Mouse (Mus musculus) hindbrain, embryonic 15.5 days (tissue): ENCODE results near the gene Smad3. TPM values are rescaled to one million over a fixed set of nuclear protein-coding genes. Genes with fewer than 3 reads are reported as not detected.

ENCODE experiments used
- ATAC-seq: fragments of 200-750 bp; cut with Nextera tagmentation; 2 replicates; pipeline ENCODE4 v1.8.0; 2017; ENCODE audit warnings: low read depth, moderate number of reproducible peaks, moderate TSS enrichment; ENCODE audit not compliant: low FRiP score
- H3K27ac ChIP-seq: fragments of 300-500 bp; sonication (generic); replicated peaks from 2 replicates; pipeline ENCODE4 v1.5.1; 2015; ENCODE audit warnings: mild to moderate bottlenecking, inconsistent platforms
- H3K27me3 ChIP-seq: fragments of 300-500 bp; sonication (generic); 2 replicates; pipeline ENCODE4 v1.6.1; 2015; ENCODE audit warnings: control low read depth, inconsistent platforms
- H3K36me3 ChIP-seq: fragments of 300-500 bp; sonication (generic); 2 replicates; pipeline ENCODE4 v1.6.1; 2015; ENCODE audit warnings: control low read depth, inconsistent platforms
- H3K4me1 ChIP-seq: fragments of 300-500 bp; sonication (generic); replicated peaks from 2 replicates; pipeline ENCODE4 v1.6.1; 2015; ENCODE audit warnings: control low read depth, inconsistent platforms
- H3K4me2 ChIP-seq: fragments of 300-500 bp; sonication (generic); 2 replicates; pipeline ENCODE4 v1.6.1; 2015; ENCODE audit warnings: moderate library complexity, mild to moderate bottlenecking, inconsistent platforms
- H3K4me3 ChIP-seq: fragments of 300-500 bp; sonication (generic); 2 replicates; pipeline ENCODE4 v1.5.1; 2015; ENCODE audit warnings: mild to moderate bottlenecking, inconsistent platforms
- H3K9ac ChIP-seq: fragments of 300-500 bp; sonication (generic); 2 replicates; pipeline ENCODE4 v1.6.1; 2015; ENCODE audit warnings: inconsistent platforms
- H3K9me3 ChIP-seq: fragments of 300-500 bp; sonication (generic); 2 replicates; pipeline ENCODE4 v1.6.1; 2016; ENCODE audit warnings: control low read depth, inconsistent platforms
- WGBS: fragments of 180-500 bp; shearing (Covaris S2); methylation state at CpG from one replicate; pipeline ENCODE4 v1.1.7; 2015; 5-methylcytosine and 5-hydroxymethylcytosine counted together
- polyA plus RNA-seq: library from polyadenylated mRNA; unstranded; fragments of >200 nt; fragmentation: Nextera tagmentation; extraction: Ambion mirVana; gene quantifications from 2 replicates; pipeline ENCODE4 v1.2.1, GENCODE M21; 2015

Smad3 gene
- polyA plus RNA-seq, 1 experiment from 2014 or later, result 9.6 TPM

GRCm38 (mm10) chr9:63716150-63717138 is 41.4 kb downstream of the Smad3 start:
- Histone ChIP-seq H3K9me3 (no peaks in the 10 kb centered on the region), H3K9ac (no peak overlapping the region), H3K4me2 (no peak overlapping the region), H3K4me1 (peaks cover 13% of the 10 kb centered on the region; the same call in 1 of the 2 replicates), H3K27ac (no peak overlapping the region), H3K27me3 (no peaks in the 10 kb centered on the region), H3K4me3 (no peak overlapping the region), H3K36me3 (no peaks in the 10 kb centered on the region)
- ATAC-seq, result 0 out of 2 replicates have a peak, but pooled peaks have one; percentile 32
- 28% methylated on average over 18 of the region's 18 CpGs for WGBS

- no peaks in the 10 kb centered on the region for H3K27me3 ChIP-seq
- H3K4me3 ChIP-seq, result no peak overlapping the region
- no peak overlapping the region for H3K4me2 ChIP-seq
- no peak for ATAC-seq
- H3K4me1 ChIP-seq, result peaks cover 13% of the 10 kb centered on the region; the same call in 1 of the 2 replicates
- 79% methylated on average over 6 of the region's 6 CpGs for whole genome bisulfite sequencing
- H3K27ac ChIP-seq, result no peak overlapping the region
- H3K36me3 ChIP-seq, result no peaks in the 10 kb centered on the region
- H3K9me3 ChIP-seq, result no peaks in the 10 kb centered on the region
- H3K9ac ChIP-seq, result no peak overlapping the region
These were observed 43.2 kb downstream of the Smad3 start for GRCm38 (mm10) chr9:63714572-63714971.

DNA sequence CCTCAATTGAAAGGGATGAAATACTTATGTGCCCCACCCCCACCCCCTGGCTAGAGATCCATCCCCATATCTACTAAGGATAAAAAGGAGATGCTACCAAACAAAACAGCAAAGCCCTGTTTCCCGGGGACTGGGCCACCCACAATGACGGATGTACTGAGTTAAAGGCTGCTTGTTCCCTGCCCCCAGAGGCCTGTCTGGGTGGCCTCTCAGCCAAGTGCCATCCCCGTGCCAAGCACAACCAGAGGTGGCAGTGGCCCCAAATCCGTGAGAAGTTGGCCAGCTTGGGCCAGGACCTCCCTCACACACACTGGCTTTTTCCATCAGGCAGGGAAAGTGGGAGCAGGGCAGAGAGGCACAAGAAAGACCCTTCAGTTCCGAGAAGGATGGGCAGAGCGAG is 45.0 kb downstream of the Smad3 start:
- Histone ChIP-seq H3K27me3 (no peaks in the 10 kb centered on the region), H3K4me2 (no peak overlapping the region), H3K4me3 (no peak overlapping the region), H3K9me3 (no peaks in the 10 kb centered on the region), H3K36me3 (no peaks in the 10 kb centered on the region), H3K4me1 (peaks cover 13% of the 10 kb centered on the region; the same call in 1 of the 2 replicates), H3K27ac (no peak overlapping the region), H3K9ac (no peak overlapping the region)
- 45% methylated on average over 6 of the region's 6 CpGs for WGBS
- peak; percentile 60; the same call in 1 of the 2 replicates for ATAC-seq

GRCm38 (mm10) chr9:63711580-63712230 is 46.1 kb downstream of the Smad3 start:
- Histone ChIP-seq H3K9me3 (no peaks in the 10 kb centered on the region), H3K27ac (no peak overlapping the region), H3K4me3 (no peak overlapping the region), H3K4me2 (no peak overlapping the region), H3K27me3 (no peaks in the 10 kb centered on the region), H3K4me1 (peaks cover 14% of the 10 kb centered on the region), H3K9ac (no peak overlapping the region), H3K36me3 (no peaks in the 10 kb centered on the region)
- WGBS, result 77% methylated on average over 13 of the region's 13 CpGs
- no peak for ATAC-seq

GRCm38 (mm10) chr9:63709857-63710256 is 47.9 kb downstream of the Smad3 start:
- Histone ChIP-seq H3K27ac (no peak overlapping the region), H3K36me3 (no peaks in the 10 kb centered on the region), H3K9ac (no peak overlapping the region), H3K9me3 (no peaks in the 10 kb centered on the region), H3K4me2 (no peak overlapping the region), H3K4me3 (no peak overlapping the region), H3K4me1 (peaks cover 20% of the 10 kb centered on the region), H3K27me3 (no peaks in the 10 kb centered on the region)
- ATAC-seq, result no peak
- WGBS, result 93% methylated on average over 5 of the region's 5 CpGs

DNA sequence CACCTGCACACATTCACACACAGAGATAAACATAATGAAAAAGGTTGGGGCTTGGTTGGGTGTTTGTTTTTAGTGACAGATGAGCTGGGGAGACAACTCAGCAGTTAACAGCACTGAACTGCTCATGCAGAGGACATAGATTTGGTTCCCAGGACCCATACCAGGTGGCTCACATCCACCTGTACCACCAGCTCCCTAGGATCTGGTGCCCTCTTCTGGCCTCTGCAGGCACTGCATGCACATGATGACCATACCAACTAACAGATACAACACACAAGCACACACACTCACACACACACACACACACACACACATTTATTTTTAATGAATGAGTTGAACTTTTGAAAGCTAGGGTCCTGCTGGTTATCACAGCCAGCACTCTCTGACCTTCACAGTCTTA is 48.5 kb downstream of the Smad3 start:
- H3K4me1 ChIP-seq, result peaks cover 20% of the 10 kb centered on the region
- no peak overlapping the region for H3K4me3 ChIP-seq
- ATAC-seq, result no peak
- no peaks in the 10 kb centered on the region for H3K36me3 ChIP-seq
- no peak overlapping the region for H3K9ac ChIP-seq
- no peak overlapping the region for H3K27ac ChIP-seq
- no peak overlapping the region for H3K4me2 ChIP-seq
- H3K27me3 ChIP-seq, result no peaks in the 10 kb centered on the region
- no peaks in the 10 kb centered on the region for H3K9me3 ChIP-seq

- no peak overlapping the region for H3K4me2 ChIP-seq
- WGBS, result 91% methylated on average over 9 of the region's 9 CpGs
- no peaks in the 10 kb centered on the region for H3K27me3 ChIP-seq
- peaks cover 20% of the 10 kb centered on the region for H3K4me1 ChIP-seq
- H3K9me3 ChIP-seq, result no peaks in the 10 kb centered on the region
- no peak overlapping the region for H3K9ac ChIP-seq
- no peaks in the 10 kb centered on the region for H3K36me3 ChIP-seq
- no peak overlapping the region for H3K27ac ChIP-seq
- no peak overlapping the region for H3K4me3 ChIP-seq
- no peak for ATAC-seq
These were observed 49.8 kb downstream of the Smad3 start for GRCm38 (mm10) chr9:63707816-63708588.

DNA sequence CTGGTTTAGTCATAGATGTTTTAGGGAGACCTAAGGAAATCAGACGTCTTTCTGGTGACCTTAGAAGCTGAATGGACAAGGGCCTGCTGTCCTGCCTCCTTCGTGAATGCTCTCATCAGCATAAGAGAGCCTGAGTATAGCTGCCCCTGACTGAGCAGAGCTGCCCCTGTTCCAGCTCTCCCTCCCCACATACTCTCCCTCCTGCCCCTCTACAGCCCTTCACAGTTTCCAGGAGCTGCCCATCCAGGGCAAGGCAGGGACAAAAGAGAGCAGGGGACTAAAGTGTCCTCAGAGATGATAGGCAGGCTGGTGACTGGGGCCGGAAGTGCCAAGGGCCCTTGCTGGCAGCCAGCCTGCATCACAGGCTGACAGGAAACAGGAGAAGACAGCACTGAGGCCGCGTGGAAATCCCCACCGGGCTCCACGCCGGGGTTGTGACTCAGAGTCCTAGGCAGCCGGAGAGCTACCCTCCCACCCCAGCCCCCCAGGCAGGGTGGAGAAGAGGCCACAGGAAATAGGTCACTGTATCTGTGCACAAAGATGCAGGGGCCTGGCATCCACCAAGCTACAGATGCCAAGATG is 51.6 kb downstream of the Smad3 start:
- Histone ChIP-seq H3K9me3 (no peaks in the 10 kb centered on the region), H3K27me3 (no peaks in the 10 kb centered on the region), H3K27ac (peak overlapping the region; percentile 47; the same call in 1 of the 2 replicates), H3K36me3 (no peaks in the 10 kb centered on the region), H3K4me2 (no peak overlapping the region), H3K9ac (no peak overlapping the region), H3K4me1 (peaks cover 23% of the 10 kb centered on the region), H3K4me3 (no peak overlapping the region)
- ATAC-seq, result peak; percentile 53; the same call in 1 of the 2 replicates
- WGBS, result 26% methylated on average over 9 of the region's 9 CpGs

DNA sequence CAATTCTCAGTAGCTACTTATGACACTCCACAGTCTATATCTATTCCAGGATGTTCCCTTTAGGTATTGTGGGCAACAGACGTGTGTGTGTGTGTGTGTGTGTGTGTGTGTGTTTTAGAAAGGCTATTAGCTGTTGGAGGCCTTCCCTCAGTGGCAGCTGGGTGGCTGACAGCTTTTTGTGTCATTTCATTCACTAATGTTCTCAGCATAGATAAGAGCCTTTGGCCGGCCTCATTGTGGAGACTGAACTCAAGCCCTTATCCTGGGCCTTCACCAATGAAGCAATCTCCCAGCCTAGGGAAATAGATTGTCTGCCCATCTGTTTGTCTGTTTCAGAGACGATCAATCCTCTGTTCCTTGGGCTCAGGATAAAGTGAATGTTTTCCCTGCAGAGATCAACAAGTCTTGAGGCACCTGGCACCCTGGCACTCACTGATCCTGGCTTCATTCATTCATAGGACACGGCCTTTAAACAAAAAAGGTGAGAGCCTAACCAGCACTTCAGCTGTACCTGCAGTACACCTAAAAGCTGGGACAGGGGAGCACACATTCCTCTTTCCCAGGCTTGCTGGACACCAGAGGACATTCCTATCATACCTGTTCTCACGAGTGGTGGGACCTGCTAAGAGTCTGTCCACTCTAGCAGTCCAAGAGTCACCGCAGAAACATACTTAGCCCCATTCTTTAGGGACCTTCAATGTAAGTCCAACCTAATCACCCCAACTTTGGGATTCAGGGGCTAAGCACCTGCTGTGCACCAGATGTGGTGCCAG is 52.6 kb downstream of the Smad3 start:
- no peak overlapping the region for H3K4me2 ChIP-seq
- no peaks in the 10 kb centered on the region for H3K36me3 ChIP-seq
- 70% methylated on average over 6 of the region's 6 CpGs for WGBS
- no peak overlapping the region for H3K4me3 ChIP-seq
- no peaks in the 10 kb centered on the region for H3K27me3 ChIP-seq
- H3K4me1 ChIP-seq, result peaks cover 23% of the 10 kb centered on the region
- H3K9me3 ChIP-seq, result no peaks in the 10 kb centered on the region
- H3K27ac ChIP-seq, result no peak overlapping the region
- ATAC-seq, result no peak
- H3K9ac ChIP-seq, result no peak overlapping the region

DNA sequence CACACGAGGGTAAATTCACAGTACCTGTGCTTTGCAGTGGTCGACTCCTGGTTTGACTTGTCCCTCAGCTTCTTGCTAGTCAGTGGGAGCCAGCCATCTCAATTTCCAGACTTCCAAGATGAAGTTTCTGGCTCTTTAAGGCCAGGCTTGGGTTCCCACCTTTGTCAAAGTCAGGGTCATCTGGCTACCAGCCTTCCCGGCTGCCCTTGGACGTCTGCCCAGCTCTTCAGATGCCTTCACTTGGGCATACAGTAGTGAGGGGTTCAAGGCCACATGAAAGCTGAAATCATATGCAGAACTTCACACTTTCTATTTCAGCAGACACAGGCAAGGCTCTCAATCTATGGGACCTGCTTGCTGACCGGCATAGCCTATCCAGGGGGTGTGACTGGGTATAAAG is 53.7 kb downstream of the Smad3 start:
- H3K27me3 ChIP-seq, result no peaks in the 10 kb centered on the region
- H3K4me1 ChIP-seq, result peaks cover 26% of the 10 kb centered on the region
- H3K27ac ChIP-seq, result no peak overlapping the region
- no peaks in the 10 kb centered on the region for H3K36me3 ChIP-seq
- ATAC-seq, result no peak
- H3K4me3 ChIP-seq, result no peak overlapping the region
- H3K9me3 ChIP-seq, result no peaks in the 10 kb centered on the region
- H3K9ac ChIP-seq, result no peak overlapping the region
- 73% methylated on average over 5 of the region's 5 CpGs for WGBS
- H3K4me2 ChIP-seq, result no peak overlapping the region

GRCm38 (mm10) chr9:63703236-63703785 is 54.5 kb downstream of the Smad3 start:
- Histone ChIP-seq H3K27me3 (no peaks in the 10 kb centered on the region), H3K4me2 (no peak overlapping the region), H3K9me3 (no peaks in the 10 kb centered on the region), H3K36me3 (no peaks in the 10 kb centered on the region), H3K9ac (no peak overlapping the region), H3K27ac (no peak overlapping the region), H3K4me1 (peaks cover 31% of the 10 kb centered on the region), H3K4me3 (no peak overlapping the region)
- ATAC-seq, result no peak
- 87% methylated on average over 7 of the region's 7 CpGs for WGBS
